Mouse (Mus musculus): ENCODE results near the gene Erich4. TPM values are rescaled to one million over a fixed set of nuclear protein-coding genes. Genes with fewer than 3 reads are reported as not detected.
"Not testable (repeated sequence)": the region's sequence is repeated elsewhere in the genome, so short reads cannot be mapped to it uniquely, and the experiment has no call there.

The Erich4 gene
- polyA plus RNA-seq, 1 experiment from 2014 or later, result 0.32 TPM

DNA sequence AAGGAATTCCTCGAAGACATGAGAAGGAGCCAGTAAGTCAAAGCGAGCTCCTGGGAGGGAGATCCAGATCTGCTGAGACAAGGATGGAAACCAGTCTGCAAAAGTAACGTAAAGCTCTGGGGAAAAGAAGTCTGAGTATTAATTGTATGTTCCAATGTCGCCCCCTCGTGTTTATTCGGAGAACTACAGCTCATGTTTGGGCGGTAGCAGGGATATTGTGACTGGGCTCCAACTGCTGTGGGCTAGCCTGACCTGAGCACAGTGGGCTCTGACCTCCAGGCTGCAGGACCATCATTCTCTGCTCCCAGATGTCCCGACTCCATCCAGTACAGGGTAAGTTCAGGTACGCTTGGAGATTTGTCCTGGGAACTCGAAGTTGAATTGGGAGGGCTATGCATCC, 16.0 kb downstream of the Erich4 start:
- Histone ChIP-seq H3K27me3 (ENCODE audit: control insufficient read depth, insufficient read depth, low read length) (no peaks in the 10 kb centered on the region), H3K4me1 (ENCODE audit: control insufficient read depth, insufficient read depth, low read length) (no peaks in the 10 kb centered on the region), H3K9ac (ENCODE audit: low read depth, low read length) (no peak overlapping the region), H3K4me3 (ENCODE audit: low read length) (no peak overlapping the region), H3K9me3 (ENCODE audit: control insufficient read depth, low read length) (no peaks in the 10 kb centered on the region), H3K36me3 (ENCODE audit: control insufficient read depth, insufficient read depth, low read length) (no peaks in the 10 kb centered on the region), H3K27ac (ENCODE audit: low read depth, low read length) (no peak overlapping the region), H3K4me2 (replicated peaks; ENCODE audit: low read depth, low read length) (no peak overlapping the region)
- WGBS, result 13% methylated on average over 10 of the region's 10 CpGs
- peak; percentile 69; the same call in 1 of the 2 replicates for ATAC-seq (ENCODE audit: low FRiP score, low TSS enrichment)

DNA sequence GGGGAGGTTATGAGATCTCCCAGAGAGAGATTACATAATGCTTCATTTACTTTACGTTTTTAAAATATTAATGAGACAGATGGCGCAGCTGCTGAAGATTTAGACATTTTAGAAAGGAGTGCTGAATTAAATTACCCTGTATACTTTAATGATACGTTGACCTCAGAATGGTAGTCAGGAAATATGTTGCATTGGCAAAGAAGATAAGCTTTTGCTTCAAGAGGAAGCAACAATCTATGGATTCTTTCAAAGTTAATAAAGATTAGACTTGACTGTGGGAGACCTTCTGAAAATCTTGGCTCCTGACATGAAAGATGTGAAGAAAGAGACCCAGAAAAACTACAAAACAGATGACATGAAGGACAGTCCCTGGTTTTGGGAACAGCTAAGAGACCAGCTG, 21.8 kb downstream of the Erich4 start:
- no peak overlapping the region for H3K4me3 ChIP-seq (ENCODE audit: low read length)
- no peak overlapping the region for H3K27ac ChIP-seq (ENCODE audit: low read depth, low read length)
- no peak for ATAC-seq (ENCODE audit: low FRiP score, low TSS enrichment)
- WGBS, result 86% methylated on average over 3 of the region's 3 CpGs
- no peaks in the 10 kb centered on the region for H3K4me1 ChIP-seq (ENCODE audit: control insufficient read depth, insufficient read depth, low read length)
- no peaks in the 10 kb centered on the region for H3K36me3 ChIP-seq (ENCODE audit: control insufficient read depth, insufficient read depth, low read length)
- H3K9ac ChIP-seq (ENCODE audit: low read depth, low read length), result no peak overlapping the region
- H3K27me3 ChIP-seq (ENCODE audit: control insufficient read depth, insufficient read depth, low read length), result no peaks in the 10 kb centered on the region
- no peak overlapping the region for H3K4me2 ChIP-seq (replicated peaks; ENCODE audit: low read depth, low read length)
- H3K9me3 ChIP-seq (ENCODE audit: control insufficient read depth, low read length), result no peaks in the 10 kb centered on the region

DNA sequence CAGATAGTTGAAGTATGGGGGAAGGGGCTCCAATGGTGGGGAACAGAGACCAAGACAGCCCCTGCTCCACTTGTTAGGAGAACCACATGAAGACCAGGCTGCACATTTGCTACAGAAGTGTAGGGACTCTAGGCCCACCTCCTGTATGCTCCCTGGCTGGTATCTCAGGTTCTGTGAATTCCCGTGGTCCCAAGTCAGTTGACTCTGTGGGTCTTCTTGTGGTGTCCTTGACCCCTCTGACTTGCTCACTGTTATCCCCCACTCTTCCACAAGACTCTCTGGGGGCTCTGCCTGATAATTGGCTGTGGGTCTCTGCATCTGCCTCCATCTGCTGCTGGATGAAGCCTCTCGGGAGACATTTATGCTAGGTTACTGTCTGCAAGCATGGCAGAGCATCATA, 24.5 kb downstream of the Erich4 start:
- Histone ChIP-seq H3K27me3 (ENCODE audit: control insufficient read depth, insufficient read depth, low read length) (no peaks in the 10 kb centered on the region), H3K4me1 (ENCODE audit: control insufficient read depth, insufficient read depth, low read length) (no peaks in the 10 kb centered on the region), H3K4me2 (replicated peaks; ENCODE audit: low read depth, low read length) (no peak overlapping the region), H3K27ac (ENCODE audit: low read depth, low read length) (no peak overlapping the region), H3K9me3 (ENCODE audit: control insufficient read depth, low read length) (no peaks in the 10 kb centered on the region), H3K9ac (ENCODE audit: low read depth, low read length) (no peak overlapping the region), H3K36me3 (ENCODE audit: control insufficient read depth, insufficient read depth, low read length) (no peaks in the 10 kb centered on the region), H3K4me3 (ENCODE audit: low read length) (no peak overlapping the region)
- ATAC-seq (ENCODE audit: low FRiP score, low TSS enrichment), result no peak
- WGBS, result 94% methylated on average over 2 of the region's 2 CpGs

DNA sequence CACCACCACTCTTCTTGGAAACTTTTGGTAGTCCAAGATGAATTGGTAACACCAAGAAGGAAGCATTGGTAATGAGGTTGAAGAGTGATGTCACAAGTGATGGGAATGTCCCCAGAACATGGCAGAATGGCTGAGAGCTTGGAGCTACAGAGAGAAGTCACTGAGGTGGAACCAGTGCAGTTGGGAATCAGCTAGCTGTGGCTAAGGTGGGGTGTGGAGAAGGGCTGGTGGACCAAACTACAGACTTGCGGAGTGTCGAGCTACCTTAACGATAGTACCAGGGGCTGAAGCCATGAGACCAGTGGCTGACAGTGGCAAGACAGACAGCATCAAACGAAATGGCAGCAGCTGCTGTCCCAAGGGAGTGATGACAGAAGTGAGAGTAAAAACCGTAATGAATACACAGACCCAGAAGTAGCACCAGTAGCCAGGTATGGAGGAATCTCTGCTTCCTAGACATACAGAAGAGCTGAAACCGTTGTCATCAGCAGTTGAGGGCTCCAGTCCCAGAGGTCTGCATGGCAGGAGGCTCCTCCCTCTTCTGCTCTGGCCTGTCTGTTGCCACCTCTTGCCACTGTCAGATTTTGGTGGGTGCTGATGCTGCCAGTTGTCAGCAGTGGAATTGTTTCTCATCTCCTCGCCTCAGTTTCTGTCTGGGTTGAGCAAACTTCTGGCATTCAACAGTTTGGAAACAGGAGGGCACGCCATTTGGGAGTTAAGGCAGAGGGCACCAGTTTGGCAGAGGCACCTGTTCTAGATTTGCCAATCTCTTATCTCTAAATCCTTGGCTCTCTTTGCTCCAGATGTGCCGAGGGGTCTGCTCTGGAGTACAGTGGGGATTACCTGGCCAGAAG, 30.1 kb downstream of the Erich4 start:
- Histone ChIP-seq H3K27me3 (ENCODE audit: control insufficient read depth, insufficient read depth, low read length) (no peaks in the 10 kb centered on the region), H3K4me1 (ENCODE audit: control insufficient read depth, insufficient read depth, low read length) (no peaks in the 10 kb centered on the region), H3K36me3 (ENCODE audit: control insufficient read depth, insufficient read depth, low read length) (no peaks in the 10 kb centered on the region), H3K4me2 (replicated peaks; ENCODE audit: low read depth, low read length) (no peak overlapping the region), H3K27ac (ENCODE audit: low read depth, low read length) (no peak overlapping the region), H3K4me3 (ENCODE audit: low read length) (no peak overlapping the region), H3K9me3 (ENCODE audit: control insufficient read depth, low read length) (no peaks in the 10 kb centered on the region), H3K9ac (ENCODE audit: low read depth, low read length) (no peak overlapping the region)
- WGBS, result 77% methylated on average over 9 of the region's 9 CpGs
- ATAC-seq (ENCODE audit: low FRiP score, low TSS enrichment), result no peak

DNA sequence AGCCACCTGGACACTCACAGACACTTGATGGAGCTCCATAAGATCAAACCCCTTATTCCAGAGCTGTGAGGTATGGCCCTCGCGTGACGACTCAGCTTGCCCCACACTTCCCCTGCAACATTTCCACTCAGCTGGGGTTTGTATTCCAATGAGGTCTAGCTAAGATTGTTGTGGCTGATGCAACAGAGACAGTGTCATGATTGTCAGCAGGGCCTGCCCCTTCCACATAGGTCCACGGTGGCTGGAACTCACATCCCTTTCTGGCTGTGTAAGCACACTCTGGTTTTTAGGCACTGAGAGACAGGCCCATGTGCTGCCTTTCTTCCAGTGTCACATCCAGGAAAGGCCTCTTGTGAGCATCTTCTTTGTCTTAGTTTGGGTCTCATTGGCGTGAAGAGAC, 31.0 kb downstream of the Erich4 start:
- no peak overlapping the region for H3K27ac ChIP-seq (ENCODE audit: low read depth, low read length)
- no peaks in the 10 kb centered on the region for H3K27me3 ChIP-seq (ENCODE audit: control insufficient read depth, insufficient read depth, low read length)
- no peak for ATAC-seq (ENCODE audit: low FRiP score, low TSS enrichment)
- no peak overlapping the region for H3K4me2 ChIP-seq (replicated peaks; ENCODE audit: low read depth, low read length)
- 88% methylated on average over 5 of the region's 5 CpGs for WGBS
- no peaks in the 10 kb centered on the region for H3K9me3 ChIP-seq (ENCODE audit: control insufficient read depth, low read length)
- no peak overlapping the region for H3K9ac ChIP-seq (ENCODE audit: low read depth, low read length)
- no peaks in the 10 kb centered on the region for H3K4me1 ChIP-seq (ENCODE audit: control insufficient read depth, insufficient read depth, low read length)
- no peaks in the 10 kb centered on the region for H3K36me3 ChIP-seq (ENCODE audit: control insufficient read depth, insufficient read depth, low read length)
- no peak overlapping the region for H3K4me3 ChIP-seq (ENCODE audit: low read length)

DNA sequence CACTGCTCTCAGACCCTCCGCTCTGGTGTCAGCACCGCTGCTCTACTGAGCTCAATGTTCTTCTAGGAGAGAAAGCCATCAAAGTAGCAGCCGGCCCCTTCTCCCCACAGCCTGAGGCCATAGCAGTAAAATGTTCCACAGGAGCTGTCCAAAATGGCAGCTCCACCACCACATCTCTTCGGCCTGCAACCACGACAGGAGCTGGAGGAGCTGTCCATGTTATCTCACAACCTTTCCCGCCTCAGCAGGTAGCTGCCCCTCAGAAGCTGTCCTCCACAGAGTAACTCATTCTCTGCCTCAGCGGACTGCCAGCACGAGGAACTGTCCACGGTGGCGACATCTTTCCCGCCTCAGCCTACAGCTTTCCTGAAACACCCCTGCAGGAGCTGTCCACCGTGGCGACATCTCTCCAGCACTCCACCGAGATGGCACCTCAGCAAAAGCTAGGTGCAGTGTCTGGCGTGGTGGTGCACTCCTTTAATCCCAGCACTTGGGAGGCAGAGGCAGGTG, 33.3 kb downstream of the Erich4 start:
- no peak for ATAC-seq (ENCODE audit: low FRiP score, low TSS enrichment)
- Histone ChIP-seq H3K9me3 (ENCODE audit: control insufficient read depth, low read length) (0 out of 2 replicates have a peak, but pooled peaks cover 3% of the 10 kb centered on the region), H3K27me3 (ENCODE audit: control insufficient read depth, insufficient read depth, low read length) (no peaks in the 10 kb centered on the region)

DNA sequence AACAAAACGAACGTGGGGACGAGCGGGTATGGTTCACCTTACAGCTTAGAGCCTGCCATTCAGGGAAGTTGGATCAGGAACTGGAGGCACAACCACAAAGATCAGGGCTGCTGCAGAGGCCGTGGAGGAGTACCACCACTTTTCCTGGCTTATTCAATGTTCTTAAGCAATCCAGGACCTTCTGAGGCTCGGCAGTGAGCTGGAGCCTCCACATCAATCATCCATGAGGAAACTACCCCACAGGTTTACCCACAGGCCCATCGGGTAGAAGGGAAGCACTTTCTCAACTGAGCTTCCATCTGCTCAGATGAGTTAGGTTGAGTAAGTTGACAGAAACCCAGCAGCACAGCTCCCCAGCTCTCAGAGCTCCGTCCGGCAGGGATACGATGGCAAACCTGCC, 36.3 kb downstream of the Erich4 start:
- H3K4me2 ChIP-seq (replicated peaks; ENCODE audit: low read depth, low read length), result no peak overlapping the region
- H3K4me3 ChIP-seq (ENCODE audit: low read length), result no peak overlapping the region
- no peaks in the 10 kb centered on the region for H3K27me3 ChIP-seq (ENCODE audit: control insufficient read depth, insufficient read depth, low read length)
- H3K9me3 ChIP-seq (ENCODE audit: control insufficient read depth, low read length), result 0 out of 2 replicates have a peak, but pooled peaks cover 3% of the 10 kb centered on the region
- peaks cover 8% of the 10 kb centered on the region; the same call in 1 of the 2 replicates for H3K4me1 ChIP-seq (ENCODE audit: control insufficient read depth, insufficient read depth, low read length)
- WGBS, result 86% methylated on average over 10 of the region's 10 CpGs
- no peak for ATAC-seq (ENCODE audit: low FRiP score, low TSS enrichment)
- no peak overlapping the region for H3K27ac ChIP-seq (ENCODE audit: low read depth, low read length)
- no peak overlapping the region for H3K9ac ChIP-seq (ENCODE audit: low read depth, low read length)
- no peaks in the 10 kb centered on the region for H3K36me3 ChIP-seq (ENCODE audit: control insufficient read depth, insufficient read depth, low read length)

More for the DNA sequence above, 33.3 kb downstream of the Erich4 start:
- Histone ChIP-seq H3K4me2 (replicated peaks; ENCODE audit: low read depth, low read length) (no peak overlapping the region), H3K27ac (ENCODE audit: low read depth, low read length) (no peak overlapping the region), H3K36me3 (ENCODE audit: control insufficient read depth, insufficient read depth, low read length) (no peaks in the 10 kb centered on the region), H3K9ac (ENCODE audit: low read depth, low read length) (no peak overlapping the region), H3K4me1 (ENCODE audit: control insufficient read depth, insufficient read depth, low read length) (no peaks in the 10 kb centered on the region), H3K4me3 (ENCODE audit: low read length) (no peak overlapping the region)
- WGBS, result 91% methylated on average over 15 of the region's 15 CpGs

DNA sequence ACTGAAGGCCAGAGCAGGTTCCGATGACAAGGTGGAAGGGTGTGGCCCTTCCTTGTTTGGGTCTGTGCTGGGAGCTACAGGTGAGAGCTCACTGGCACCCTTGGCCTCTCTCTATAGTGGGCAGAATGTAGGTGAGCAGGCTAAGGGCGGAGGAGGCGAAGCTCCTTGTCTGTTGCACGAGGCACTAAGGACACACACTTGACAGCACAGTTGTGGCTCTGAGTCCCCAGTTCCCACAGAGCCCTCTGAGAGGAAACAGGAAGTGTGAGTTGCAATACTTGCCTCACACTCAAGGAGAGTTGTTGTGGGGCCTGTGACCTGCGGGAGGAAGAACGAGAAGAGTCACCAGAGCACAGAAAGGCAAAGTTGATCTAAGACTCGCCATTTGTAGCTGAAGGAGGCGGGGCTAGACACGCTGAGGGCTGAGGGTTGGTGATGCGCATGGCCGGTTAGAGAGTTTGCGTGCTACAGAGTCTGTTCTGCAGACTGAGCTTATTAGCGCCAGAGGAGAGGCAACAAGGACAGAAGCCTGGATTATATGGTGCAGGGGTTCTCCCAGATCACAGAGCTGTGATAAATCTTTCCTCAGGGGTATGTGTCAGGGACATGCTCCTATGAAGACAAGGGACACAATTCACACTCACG, 38.8 kb downstream of the Erich4 start:
- not testable (repeated sequence) for H3K4me3 ChIP-seq (ENCODE audit: low read length); H3K36me3 ChIP-seq (ENCODE audit: control insufficient read depth, insufficient read depth, low read length); H3K27me3 ChIP-seq (ENCODE audit: control insufficient read depth, insufficient read depth, low read length); H3K4me2 ChIP-seq (replicated peaks; ENCODE audit: low read depth, low read length); H3K9me3 ChIP-seq (ENCODE audit: control insufficient read depth, low read length); H3K9ac ChIP-seq (ENCODE audit: low read depth, low read length); H3K4me1 ChIP-seq (ENCODE audit: control insufficient read depth, insufficient read depth, low read length)
- 40% methylated on average over 12 of the region's 14 CpGs for WGBS
- ATAC-seq (ENCODE audit: low FRiP score, low TSS enrichment), result peak; percentile 62; the same call in 1 of the 2 replicates
- peak overlapping the region; percentile 65; the same call in 1 of the 2 replicates for H3K27ac ChIP-seq (ENCODE audit: low read depth, low read length)

DNA sequence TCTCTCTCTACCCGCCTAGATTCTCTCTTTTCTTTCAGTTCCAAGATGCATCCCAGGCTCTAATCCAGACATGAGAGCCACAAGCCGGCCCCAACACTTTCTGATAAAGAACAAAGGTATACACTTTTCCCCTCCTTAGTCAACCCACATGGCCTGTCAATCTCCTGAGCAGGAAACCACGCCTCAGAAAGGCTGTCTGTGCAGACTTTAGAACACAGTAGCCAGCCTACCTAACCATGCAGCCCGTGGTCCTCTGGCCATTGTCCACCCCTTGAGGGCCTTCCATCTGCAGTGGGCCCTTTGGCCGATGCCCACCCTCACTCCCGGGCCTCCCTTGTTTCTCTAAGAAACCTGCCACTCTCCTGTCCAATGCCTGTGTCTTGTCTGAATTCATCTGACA, 39.4 kb downstream of the Erich4 start:
- 0 out of 2 replicates have a peak, but pooled peaks have one; percentile 46 for ATAC-seq (ENCODE audit: low FRiP score, low TSS enrichment)
- not testable (repeated sequence) for H3K4me2 ChIP-seq (replicated peaks; ENCODE audit: low read depth, low read length); H3K4me1 ChIP-seq (ENCODE audit: control insufficient read depth, insufficient read depth, low read length); H3K36me3 ChIP-seq (ENCODE audit: control insufficient read depth, insufficient read depth, low read length); H3K27me3 ChIP-seq (ENCODE audit: control insufficient read depth, insufficient read depth, low read length); H3K9me3 ChIP-seq (ENCODE audit: control insufficient read depth, low read length); H3K9ac ChIP-seq (ENCODE audit: low read depth, low read length); H3K4me3 ChIP-seq (ENCODE audit: low read length)
- H3K27ac ChIP-seq (ENCODE audit: low read depth, low read length), result peak overlapping the region; percentile 65; the same call in 1 of the 2 replicates
- WGBS, result 27% methylated on average over 6 of the region's 6 CpGs
